Mouse (Mus musculus) limb, embryonic 12.5 days (tissue): ENCODE data around the gene Zar1. TPM values are rescaled to one million over a fixed set of nuclear protein-coding genes. Genes with fewer than 3 reads are reported as not detected.
"Not testable (repeated sequence)": the region's sequence is repeated elsewhere in the genome, so short reads cannot be mapped to it uniquely, and the experiment has no call there.

Experiments
- ATAC-seq: fragments of 200-750 bp; cut with Nextera tagmentation; 2 replicates; pipeline ENCODE4 v1.8.0; 2017; ENCODE audit warnings: low read depth, moderate TSS enrichment; ENCODE audit not compliant: insufficient number of reproducible peaks, insufficient read depth, low FRiP score, low TSS enrichment
- H3K27ac ChIP-seq: fragments of 300-500 bp; sonication (generic); 2 replicates; pipeline ENCODE4 v1.5.1; 2016; ENCODE audit warnings: mild to moderate bottlenecking, moderate library complexity
- H3K27me3 ChIP-seq: fragments of 300-500 bp; sonication (generic); 2 replicates; pipeline ENCODE4 v1.6.1; 2016; ENCODE audit warnings: mild to moderate bottlenecking, moderate library complexity
- H3K36me3 ChIP-seq: fragments of 300-500 bp; sonication (generic); 2 replicates; pipeline ENCODE4 v1.6.1; 2016; ENCODE audit warnings: mild to moderate bottlenecking, moderate library complexity
- H3K4me1 ChIP-seq: fragments of 300-500 bp; sonication (generic); replicated peaks from 2 replicates; pipeline ENCODE4 v1.6.1; 2016
- H3K4me2 ChIP-seq: fragments of 300-500 bp; sonication (generic); 2 replicates; pipeline ENCODE4 v1.6.1; 2016; ENCODE audit warnings: mild to moderate bottlenecking, moderate library complexity
- H3K4me3 ChIP-seq: fragments of 300-500 bp; sonication (generic); replicated peaks from 2 replicates; pipeline ENCODE4 v1.5.1; 2016; ENCODE audit warnings: mild to moderate bottlenecking
- H3K9ac ChIP-seq: fragments of 300-500 bp; sonication (generic); replicated peaks from 2 replicates; pipeline ENCODE4 v1.6.1; 2016; ENCODE audit warnings: mild to moderate bottlenecking, moderate library complexity
- H3K9me3 ChIP-seq: fragments of 300-500 bp; sonication (generic); 2 replicates; pipeline ENCODE4 v1.6.1; 2016; ENCODE audit warnings: mild to moderate bottlenecking, moderate library complexity
- WGBS: fragments of 180-500 bp; shearing (Covaris S2); methylation state at CpG from one replicate; pipeline ENCODE4 v1.1.7; 2016; 5-methylcytosine and 5-hydroxymethylcytosine counted together
- polyA plus RNA-seq: library from polyadenylated mRNA; unstranded; fragments of >200 nt; fragmentation: Nextera tagmentation; extraction: Ambion mirVana; gene quantifications from 2 replicates; pipeline ENCODE4 v1.2.1, GENCODE M21; 2016

The Zar1 gene
- polyA plus RNA-seq, 1 experiment from 2014 or later = 0.83 TPM

DNA sequence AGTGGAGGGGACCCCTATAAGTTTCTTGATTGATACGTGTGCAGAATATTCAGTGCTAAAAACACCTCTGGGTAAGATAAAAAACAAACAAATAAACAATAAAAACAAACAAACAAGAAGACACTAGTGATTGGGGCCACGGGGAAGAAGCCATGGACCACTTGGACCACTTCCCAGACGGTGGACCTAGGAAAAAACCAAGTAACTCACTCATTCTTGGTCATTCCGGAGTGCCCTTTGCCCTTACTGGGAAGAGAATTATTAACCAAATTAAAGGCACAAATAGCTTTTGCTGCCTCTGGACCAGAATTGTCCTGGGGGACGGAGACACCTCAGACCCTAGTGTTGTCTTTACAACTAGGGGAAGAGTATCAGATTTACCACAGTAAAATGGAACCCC lies 15.4 kb downstream of the Zar1 start:
- H3K9me3 ChIP-seq = peaks cover 4% of the 10 kb centered on the region; the same call in 1 of the 2 replicates
- no peak overlapping the region for H3K9ac ChIP-seq
- no peak overlapping the region for H3K27ac ChIP-seq
- no peaks in the 10 kb centered on the region for H3K36me3 ChIP-seq
- no peaks in the 10 kb centered on the region for H3K27me3 ChIP-seq
- WGBS = 90% methylated on average over 5 of the region's 5 CpGs
- ATAC-seq = no peak
- H3K4me2 ChIP-seq = no peak overlapping the region
- no peak overlapping the region for H3K4me3 ChIP-seq
- H3K4me1 ChIP-seq = no peaks in the 10 kb centered on the region

DNA sequence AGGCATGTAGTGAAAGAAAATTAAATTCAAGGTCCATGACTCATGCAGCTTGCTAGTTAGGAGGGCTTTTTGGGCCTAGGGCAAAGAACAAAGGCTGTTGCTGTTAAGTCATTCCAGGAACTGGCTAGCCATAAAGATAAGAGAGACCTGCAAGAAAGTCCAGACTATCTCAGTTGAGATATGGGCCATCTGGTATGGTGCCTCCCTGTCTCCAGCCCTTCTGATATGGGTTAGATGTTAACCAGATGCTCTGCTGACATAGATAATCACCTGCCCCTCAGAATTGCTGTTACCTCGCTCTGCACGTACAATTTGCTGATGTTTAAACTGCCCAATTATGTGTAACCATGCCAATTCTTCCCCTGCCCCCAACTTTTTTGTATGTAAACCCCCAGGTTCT lies 17.9 kb downstream of the Zar1 start:
- H3K4me1 ChIP-seq, H3K9ac ChIP-seq, H3K4me2 ChIP-seq, ATAC-seq, H3K27me3 ChIP-seq, H3K4me3 ChIP-seq, H3K9me3 ChIP-seq, H3K36me3 ChIP-seq, H3K27ac ChIP-seq: not testable (repeated sequence)
- WGBS = 74% methylated on average over 2 of the region's 2 CpGs

DNA sequence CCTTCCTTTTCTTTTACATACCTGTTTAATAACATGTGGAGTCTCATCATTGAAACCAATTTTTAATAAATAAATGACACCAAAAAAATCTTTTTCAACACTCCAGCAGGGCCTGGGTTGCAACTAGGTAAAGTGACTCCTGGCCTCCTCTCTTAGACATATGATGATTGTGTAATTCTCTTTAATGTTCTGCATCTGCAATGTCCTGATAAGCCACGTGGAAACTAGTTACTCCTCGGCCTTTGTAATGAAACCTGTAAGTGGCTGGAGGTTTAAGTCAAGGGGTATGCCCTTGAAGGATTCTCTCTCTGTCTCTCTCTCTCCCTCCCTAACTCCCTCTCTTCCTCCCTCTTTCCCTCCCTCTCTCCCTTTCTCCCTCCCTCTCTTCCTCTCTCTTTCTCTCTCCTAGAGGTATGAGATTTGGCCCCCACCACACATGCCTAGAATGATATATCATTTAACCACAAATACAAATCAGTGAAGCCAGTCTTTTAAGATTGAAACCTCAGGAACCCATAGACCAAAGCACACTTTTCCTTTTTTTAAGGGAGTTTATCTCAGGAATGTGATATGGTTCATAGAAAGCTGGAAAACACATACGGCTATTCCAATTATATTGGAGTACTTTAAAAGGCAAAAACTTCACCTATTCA lies 20.0 kb downstream of the Zar1 start:
- no peaks in the 10 kb centered on the region for H3K27me3 ChIP-seq
- H3K9ac ChIP-seq = no peak overlapping the region
- no peaks in the 10 kb centered on the region for H3K36me3 ChIP-seq
- no peak overlapping the region for H3K4me2 ChIP-seq
- no peaks in the 10 kb centered on the region for H3K9me3 ChIP-seq
- H3K4me1 ChIP-seq = peaks cover 6% of the 10 kb centered on the region; the same call in 1 of the 2 replicates
- ATAC-seq = no peak
- no peak overlapping the region for H3K4me3 ChIP-seq
- H3K27ac ChIP-seq = no peak overlapping the region
- WGBS = 78% methylated on average over 3 of the region's 3 CpGs

DNA sequence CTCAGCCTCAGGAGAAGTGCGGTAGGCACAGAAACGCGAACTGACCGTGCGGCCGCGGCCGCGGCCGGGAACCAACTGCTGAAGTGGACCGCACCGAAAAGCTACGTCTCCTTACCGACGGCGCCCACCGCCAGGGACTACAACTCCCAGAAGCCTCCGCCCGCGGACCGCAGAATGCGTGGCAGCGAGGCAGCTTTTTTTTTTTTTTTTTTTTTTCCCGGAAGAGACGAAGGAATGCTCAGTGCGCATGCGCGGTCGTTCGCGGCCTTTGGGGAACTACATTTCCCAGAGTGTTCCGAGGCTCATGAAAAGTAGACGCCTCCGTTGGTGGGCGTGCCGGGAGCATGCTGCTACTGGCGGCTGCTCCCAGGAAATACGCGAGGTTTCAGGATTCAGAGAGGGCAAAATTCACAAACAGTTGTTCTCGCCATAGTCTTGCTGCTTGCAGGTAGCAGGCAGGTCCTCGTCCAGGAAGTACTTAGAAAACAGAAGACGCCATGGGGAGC lies 21.5 kb downstream of the Zar1 start, which contains the start of gene Nfxl1:
TSS of gene Nfxl1 (minus strand) at position 141 of the 506 bp plus-strand sequence.
- Histone ChIP-seq H3K27ac (peak within 1 kb of the TSS; percentile 78), H3K9me3 (no peaks in the 10 kb centered on the region), H3K4me1 (peaks cover 6% of the 10 kb centered on the region; the same call in 1 of the 2 replicates), H3K4me2 (peak within 1 kb of the TSS; percentile 62), H3K9ac (peak within 1 kb of the TSS; percentile 80), H3K36me3 (peaks cover 6% of the 10 kb centered on the region; the same call in 1 of the 2 replicates), H3K27me3 (no peaks in the 10 kb centered on the region), H3K4me3 (peak within 1 kb of the TSS; percentile 66)
- peak; percentile 95 for ATAC-seq
- WGBS = under 1% methylated on average over 42 of the region's 42 CpGs

DNA sequence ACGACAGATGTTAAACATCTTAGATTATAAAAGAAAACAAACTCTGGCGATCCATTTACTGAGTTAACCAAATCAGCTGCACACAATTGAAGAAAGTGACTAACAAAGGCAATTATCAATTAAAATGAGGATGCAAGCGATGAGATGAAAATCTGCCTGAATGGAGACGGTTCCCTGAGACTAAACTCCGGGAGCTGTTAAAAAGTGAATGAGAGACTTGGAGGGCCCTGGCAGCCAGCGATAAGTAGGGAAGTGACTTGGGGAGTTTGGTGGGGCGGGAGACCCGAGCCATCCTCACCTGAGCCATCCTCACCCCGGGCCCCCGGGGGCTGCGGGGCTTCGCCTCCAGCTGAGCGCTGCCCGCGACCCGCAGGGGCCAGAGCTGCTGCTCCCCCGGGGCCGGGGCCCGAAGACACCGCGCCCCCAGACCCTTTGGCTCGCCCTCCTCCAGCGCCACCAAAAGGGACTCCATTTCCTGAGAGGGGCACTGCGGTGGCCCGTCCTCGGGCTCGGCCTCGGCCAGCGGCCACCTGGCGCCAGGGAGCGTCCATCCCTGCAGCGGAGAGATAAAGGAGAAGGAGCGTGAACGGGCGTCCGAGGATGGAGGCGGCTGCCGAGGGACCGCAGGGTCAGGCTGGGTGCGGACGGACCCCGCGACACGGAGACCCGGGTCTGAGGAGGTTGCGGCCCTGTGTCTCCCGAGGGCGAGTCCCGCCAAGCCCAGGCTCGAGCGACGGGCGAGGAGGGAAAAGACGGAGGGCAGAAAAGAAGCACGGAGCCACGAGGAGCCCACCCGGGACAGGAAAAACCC lies 22.1 kb downstream of the Zar1 start:
- WGBS = under 1% methylated on average over 57 of the region's 57 CpGs
- Histone ChIP-seq H3K4me3 (peak overlapping the region; percentile 66), H3K27ac (peak overlapping the region; percentile 78), H3K4me1 (peaks cover 6% of the 10 kb centered on the region; the same call in 1 of the 2 replicates), H3K9me3 (no peaks in the 10 kb centered on the region), H3K36me3 (peaks cover 8% of the 10 kb centered on the region; the same call in 1 of the 2 replicates), H3K4me2 (peak overlapping the region; percentile 62), H3K27me3 (no peaks in the 10 kb centered on the region), H3K9ac (peak overlapping the region; percentile 80)
- peak; percentile 74 for ATAC-seq

DNA sequence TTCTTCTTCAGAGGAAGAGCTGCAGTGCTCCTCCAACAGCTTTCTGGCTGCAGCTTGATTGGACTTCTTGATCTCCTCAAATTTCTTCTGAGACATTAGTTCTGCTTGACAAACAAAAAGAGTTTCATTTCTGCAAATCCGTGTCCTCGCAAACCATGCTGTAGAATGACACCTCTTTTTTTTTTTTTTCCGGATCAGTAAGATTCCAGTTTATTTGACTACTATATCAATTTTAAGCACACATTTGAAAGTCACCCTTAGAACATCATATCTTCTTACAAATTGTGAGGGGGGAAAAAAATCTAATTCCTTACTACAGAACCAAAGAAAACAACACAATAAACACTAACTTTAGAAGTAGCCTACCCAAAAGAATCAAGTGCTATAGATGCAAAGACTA lies 24.8 kb downstream of the Zar1 start:
- no peak for ATAC-seq
- no peaks in the 10 kb centered on the region for H3K27me3 ChIP-seq
- no peak overlapping the region for H3K27ac ChIP-seq
- H3K9me3 ChIP-seq = no peaks in the 10 kb centered on the region
- H3K4me1 ChIP-seq = peaks cover 6% of the 10 kb centered on the region; the same call in 1 of the 2 replicates
- H3K4me2 ChIP-seq = no peak overlapping the region
- no peak overlapping the region for H3K4me3 ChIP-seq
- H3K36me3 ChIP-seq = peaks cover 25% of the 10 kb centered on the region
- H3K9ac ChIP-seq = no peak overlapping the region
- 90% methylated on average over 3 of the region's 3 CpGs for WGBS

DNA sequence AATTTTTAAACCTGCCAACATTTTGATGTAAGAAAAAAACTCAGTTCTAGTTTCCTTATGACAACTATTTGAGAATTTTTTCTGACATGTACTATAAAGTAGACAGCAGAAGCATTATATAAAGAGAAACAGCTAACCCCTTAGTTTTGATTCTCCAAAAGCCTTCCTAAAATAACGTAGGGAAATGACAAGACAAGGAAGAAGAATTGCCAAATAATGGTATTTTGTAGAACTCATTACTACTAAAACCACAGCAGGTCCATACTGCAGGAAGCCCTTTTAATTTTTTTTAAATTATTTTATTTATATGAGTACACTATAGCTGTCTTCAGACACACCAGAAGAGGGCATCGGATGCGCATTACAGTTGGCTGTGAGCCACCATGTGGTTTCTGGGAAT lies 29.8 kb downstream of the Zar1 start:
- Histone ChIP-seq H3K27ac (no peak overlapping the region), H3K9me3 (no peaks in the 10 kb centered on the region), H3K4me1 (no peaks in the 10 kb centered on the region), H3K27me3 (no peaks in the 10 kb centered on the region), H3K9ac (no peak overlapping the region), H3K4me3 (no peak overlapping the region), H3K4me2 (no peak overlapping the region), H3K36me3 (peaks cover 31% of the 10 kb centered on the region)
- WGBS = 95% methylated on average over 3 of the region's 3 CpGs
- no peak for ATAC-seq

DNA sequence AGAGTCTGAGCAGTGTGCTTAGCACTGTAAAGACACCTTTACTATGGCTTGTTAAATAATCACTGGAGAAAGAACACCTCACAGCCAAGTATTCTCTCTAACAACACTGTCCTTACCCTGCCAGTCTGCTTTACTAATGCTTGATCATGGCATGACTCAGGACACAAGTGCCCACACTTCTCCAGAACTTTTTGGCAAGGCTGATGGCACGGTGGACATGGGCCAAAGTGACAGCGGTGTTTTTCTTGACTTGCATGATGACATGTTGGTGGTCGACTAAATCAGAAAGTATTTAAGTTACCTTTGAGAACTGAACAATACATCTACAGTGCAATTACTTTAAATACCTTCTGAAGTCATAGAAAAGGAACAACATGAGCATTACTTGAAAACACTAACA lies 52.2 kb downstream of the Zar1 start:
- Histone ChIP-seq H3K4me1 (no peaks in the 10 kb centered on the region), H3K9ac (no peak overlapping the region), H3K27ac (no peak overlapping the region), H3K27me3 (no peaks in the 10 kb centered on the region), H3K4me2 (no peak overlapping the region), H3K36me3 (peaks cover 51% of the 10 kb centered on the region), H3K9me3 (no peaks in the 10 kb centered on the region), H3K4me3 (no peak overlapping the region)
- ATAC-seq = no peak
- WGBS = 93% methylated on average over 3 of the region's 3 CpGs

Other genes starting within 250 kb of the Zar1 start
- 2.3 and 3.0 TPM in 2 replicates for gene Corin, start 76.8 kb downstream of the Zar1 start, polyA plus RNA-seq
- gene Nfxl1, start 21.6 kb downstream of the Zar1 start, polyA plus RNA-seq = 28.4 and 29.0 TPM in 2 replicates
- gene Gm5868, start 6.3 kb upstream of the Zar1 start, polyA plus RNA-seq = 0.40 and 0.74 TPM in 2 replicates
- not detected in 2 replicates for gene Cnga1, start 63.0 kb upstream of the Zar1 start, polyA plus RNA-seq
- 0.76 and 0.84 TPM in 2 replicates for gene Nipal1, start 66.5 kb upstream of the Zar1 start, polyA plus RNA-seq
- gene Txk, start 171.5 kb upstream of the Zar1 start, polyA plus RNA-seq = not detected in 2 replicates